Mouse (Mus musculus): Measurements from ENCODE around the gene Tbc1d19.

Tbc1d19 gene

DNA sequence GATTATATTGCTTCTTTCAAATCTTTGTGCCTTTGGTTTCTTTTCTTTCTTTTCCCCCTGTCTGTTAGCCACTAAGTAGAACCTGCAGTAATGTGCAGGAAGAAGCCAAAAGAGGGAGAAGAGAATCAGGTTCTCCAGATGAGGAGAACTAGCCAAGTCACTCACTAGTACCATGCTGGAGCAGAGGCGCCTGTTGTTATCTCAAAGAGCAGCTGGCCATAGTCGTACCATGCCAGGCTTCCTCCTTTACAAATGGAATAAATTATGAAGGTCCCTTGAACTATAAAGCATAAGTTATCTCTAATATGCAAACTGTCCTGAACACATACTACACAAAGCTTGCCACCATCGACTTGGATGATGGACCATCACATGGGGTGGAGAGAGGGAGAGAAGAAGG lies 99.8 kb downstream of the Tbc1d19 start:
- no peak for DNase-seq (ENCODE audit: low read depth)

DNA sequence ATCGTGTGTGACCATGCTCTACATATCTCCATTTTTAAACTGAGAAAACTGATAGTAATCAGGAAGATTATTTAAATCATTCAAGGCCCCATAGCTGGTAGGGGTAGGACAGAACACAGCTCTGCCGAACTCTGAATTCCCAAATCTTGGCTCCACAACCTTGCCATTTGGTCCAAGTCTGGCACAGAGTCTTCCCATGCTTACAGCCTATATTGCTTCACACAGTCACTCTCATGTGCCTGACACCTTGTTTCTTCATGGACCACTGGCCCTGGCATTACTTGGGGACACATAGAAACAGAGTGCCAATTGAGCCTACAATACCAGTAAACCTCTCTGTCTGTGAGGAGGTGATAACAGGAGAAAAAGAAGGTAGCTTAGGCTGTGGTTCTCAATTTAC lies 111.0 kb downstream of the Tbc1d19 start:
- DNase-seq (ENCODE audit: low read depth), result no peak

DNA sequence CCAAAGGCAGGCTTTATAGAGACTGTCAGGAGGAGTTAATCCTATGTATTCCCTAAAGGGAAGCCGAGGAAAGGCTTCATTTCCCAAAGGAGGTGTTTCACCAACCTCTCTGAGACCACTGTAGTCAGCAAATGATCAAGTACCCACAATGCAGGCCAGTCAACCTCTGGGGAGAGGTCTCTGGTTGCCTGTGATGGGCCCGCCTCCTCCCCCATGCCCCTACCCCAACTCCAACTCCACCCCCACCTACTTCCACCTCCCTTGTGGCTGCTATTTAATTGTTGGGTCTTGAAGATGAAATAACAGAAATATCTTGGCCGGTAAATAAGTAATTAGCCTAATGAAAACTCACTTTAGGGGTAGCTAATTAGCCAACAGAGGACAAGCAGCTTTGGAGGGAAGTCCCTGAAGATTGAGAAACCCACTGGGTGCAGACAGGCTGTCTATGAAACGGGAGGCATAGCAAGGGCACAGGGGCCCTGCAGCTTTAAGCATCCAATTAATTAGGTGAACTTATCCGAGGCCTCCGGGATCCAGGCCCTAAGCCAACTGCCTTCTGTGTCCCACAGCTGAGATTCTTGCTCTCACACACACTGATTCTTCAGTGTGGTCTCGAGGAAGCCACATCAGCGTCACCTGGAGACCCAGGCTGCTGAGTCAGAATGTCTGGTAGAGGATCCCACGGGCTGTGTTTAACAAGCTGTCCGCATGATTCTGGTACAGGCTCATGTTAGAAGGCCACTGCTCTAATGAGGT lies 112.9 kb downstream of the Tbc1d19 start:
- DNase-seq (ENCODE audit: low read depth), result no peak

DNA sequence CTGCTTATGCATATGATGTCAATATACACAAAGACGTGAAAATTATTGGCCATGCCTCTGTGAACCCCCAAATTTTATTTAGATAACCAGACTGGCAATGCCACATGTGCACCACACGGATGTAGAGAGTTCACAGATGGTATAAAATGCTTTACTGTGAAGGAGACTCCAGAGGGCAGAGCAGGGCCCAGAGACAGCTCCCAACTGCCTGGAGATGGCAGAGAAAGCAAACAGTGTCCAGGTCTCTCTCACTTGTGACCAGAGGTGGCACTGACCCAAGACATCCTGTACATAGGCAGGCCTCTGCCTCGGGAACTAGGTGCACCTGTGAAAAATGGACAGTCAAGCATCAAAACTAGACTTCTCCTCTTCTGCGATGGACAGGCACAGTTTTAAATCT lies 114.6 kb downstream of the Tbc1d19 start:
- DNase-seq (ENCODE audit: low read depth), result peak; percentile 65

DNA sequence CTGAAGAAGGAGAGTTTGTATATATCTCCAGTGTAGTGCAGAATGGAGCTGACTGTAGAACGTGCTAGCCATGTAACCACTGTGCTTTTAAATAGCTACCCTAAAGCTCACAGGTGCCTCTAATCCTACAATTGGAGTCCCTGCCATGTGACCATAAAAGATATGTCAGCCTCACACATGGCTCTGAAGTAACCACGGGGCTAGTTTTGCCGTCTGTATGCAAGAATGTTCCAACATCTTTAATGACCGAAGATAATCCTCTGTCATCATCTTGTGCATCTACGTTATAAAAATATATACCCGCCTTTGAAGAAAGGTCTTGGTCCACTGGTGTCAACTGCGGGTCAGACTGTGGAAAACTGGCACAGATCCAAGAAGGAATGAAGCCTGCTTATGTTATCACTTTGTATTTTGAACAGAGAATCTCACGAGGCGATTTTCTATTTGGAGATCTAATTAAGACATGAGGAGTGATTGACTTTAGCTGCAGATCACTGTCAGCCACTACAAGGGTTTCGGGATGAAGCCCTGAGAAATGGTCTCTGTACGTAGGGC lies 117.0 kb downstream of the Tbc1d19 start:
- no peak for DNase-seq (ENCODE audit: low read depth)

DNA sequence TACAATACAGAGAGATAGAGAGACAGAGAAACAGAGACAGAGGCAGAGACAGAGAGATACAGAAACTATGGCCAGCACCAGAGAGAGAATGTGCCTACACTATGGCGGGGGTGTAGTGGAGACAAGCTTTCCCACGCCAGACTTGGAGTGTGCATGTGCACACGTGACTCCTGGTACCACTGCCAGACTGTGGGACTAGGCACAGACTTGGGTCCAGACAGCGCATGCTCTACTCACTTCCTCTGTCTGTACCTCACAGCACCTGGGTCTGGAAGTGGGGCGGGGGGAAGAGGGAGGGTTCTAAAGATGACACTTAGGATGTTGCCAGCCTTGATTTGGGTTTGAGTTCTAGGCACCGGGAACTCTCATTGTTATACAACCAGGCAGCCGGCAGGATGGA lies 118.5 kb downstream of the Tbc1d19 start:
- DNase-seq (ENCODE audit: low read depth), result no peak

DNA sequence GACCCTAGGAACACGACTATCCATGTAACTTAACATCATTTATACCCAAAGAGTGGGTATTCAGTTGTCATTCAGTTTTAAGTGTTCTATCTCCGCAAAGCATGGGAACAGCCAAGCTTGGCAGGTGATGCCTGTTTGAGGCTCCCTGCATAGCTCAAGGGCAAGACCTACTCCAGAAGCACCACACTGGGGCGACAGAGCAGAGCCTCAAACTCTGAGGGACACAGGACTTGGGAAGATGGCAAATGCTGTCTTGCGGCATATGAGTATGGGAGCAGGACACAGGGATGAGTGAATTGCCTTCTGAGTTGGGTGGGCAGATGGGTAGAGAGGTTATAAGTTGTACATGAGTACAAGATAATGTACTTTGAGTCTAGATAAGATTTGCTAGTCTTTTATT lies 119.1 kb downstream of the Tbc1d19 start:
- no peak for DNase-seq (ENCODE audit: low read depth)

DNA sequence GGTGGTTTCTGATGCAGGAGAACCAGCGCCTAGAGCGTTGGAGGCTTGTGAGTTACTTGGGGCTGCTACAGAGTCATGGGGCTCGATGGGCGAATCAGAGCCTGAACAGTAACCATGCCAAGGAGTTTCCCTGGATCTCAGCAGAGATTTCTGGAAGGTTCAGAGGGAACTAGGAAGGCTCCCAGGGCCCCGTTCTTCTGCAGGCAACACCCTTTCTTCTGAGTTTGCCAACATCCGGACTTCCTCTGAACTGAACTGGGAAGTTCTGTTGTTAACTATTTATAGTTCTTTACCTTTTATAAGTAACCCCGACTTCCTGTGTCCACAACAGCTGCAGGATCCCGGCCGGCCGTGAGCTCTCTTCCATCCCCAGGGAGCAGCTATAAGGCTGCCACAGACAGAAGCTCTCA lies 119.8 kb downstream of the Tbc1d19 start:
- DNase-seq (ENCODE audit: low read depth), result no peak

DNA sequence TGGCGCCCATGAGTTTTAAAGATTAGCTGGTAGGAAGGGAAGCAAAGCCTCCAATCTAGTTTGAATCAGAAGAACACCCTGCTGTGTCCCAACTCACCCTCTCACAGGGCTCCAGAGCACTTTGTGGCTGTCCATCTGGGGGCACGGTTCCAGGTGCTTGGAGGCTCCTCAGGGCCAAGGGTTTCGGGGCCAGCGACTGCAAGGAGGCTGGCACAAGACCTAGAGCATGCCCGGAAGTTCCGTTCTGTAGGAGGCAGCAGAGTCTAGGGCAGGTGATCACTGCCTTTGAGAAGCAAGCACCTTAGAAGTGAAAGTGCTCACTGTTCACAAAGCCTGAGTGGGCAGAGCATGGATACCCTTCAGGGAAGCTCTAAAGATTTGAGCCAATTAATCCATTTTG lies 120.4 kb downstream of the Tbc1d19 start:
- DNase-seq (ENCODE audit: low read depth), result no peak

DNA sequence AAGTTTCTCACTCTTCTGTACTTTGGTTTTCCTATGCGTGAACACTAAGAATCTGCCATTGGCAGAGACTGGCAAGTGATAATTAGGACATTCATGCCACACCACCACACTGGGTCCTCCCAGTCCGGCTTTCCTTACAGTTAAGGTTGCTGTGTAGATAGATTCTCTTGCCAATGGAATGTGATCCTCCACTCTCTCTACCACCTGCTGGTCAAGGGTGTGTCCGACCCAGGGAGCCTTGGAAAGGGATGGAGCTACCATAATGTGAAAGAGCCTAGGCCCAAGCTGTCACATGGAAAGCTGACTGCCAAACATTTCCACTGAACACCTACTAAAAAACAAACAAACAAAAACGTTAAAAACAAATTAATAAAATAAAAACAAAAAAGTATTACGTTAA lies 121.6 kb downstream of the Tbc1d19 start:
- DNase-seq (ENCODE audit: low read depth), result no peak

DNA sequence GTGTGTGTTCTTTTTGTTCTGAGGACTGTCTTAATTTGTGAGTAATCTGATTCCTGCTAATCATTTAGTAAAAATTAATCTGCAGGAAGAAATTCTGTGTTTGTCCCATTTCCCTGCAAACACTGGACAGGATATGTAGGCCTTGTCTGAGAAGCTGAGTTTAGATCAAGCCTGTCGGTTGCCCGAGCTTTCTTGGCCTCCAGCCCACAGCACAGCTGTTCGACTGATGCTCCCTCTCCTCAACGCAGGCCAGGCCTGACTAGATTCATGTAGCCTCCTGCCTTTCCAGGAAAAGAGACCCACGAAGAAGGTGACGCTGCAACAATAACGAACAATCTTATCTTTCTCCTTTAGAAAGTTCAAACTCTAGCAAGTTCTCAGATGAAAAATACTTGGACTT lies 124.2 kb downstream of the Tbc1d19 start:
- DNase-seq (ENCODE audit: low read depth), result no peak

DNA sequence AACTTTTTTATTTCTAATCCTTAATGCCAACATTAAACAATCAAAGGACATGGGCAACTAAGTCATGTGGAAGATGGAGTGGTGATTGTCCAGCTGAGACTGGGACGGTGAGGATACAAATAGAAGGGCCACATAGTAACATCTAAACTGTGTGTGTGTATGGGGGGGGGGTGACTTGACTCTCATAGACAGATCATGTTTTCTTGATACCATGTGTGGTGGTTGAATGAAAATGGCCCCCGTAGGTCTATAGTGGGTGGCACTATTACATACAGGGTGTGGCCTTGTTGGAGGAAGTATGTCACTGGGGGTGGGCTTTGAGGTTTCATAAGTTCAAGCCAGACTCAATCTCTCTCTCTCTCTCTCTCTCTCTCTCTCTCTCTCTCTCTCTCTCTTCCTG lies 124.6 kb downstream of the Tbc1d19 start:
- DNase-seq (ENCODE audit: low read depth), result no peak

DNA sequence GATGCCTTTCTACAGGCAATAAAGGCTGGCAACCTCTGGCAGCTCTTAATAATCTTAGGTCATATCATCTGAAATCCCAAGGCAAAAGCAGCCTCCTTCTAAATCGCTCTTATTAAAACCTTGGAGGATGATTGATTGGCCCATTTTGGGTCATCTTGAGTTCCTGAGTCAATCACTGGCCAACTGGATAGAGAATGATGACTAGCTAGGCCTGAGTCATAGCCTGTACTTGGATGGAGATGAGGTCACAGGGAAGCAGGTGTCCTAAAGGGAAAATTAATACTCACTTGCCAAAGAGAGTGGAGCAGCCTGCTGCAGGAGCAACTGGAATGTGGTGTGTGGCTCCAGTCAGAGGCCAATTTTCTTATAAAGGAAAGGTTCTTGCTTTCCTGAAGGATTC lies 125.4 kb downstream of the Tbc1d19 start:
- DNase-seq (ENCODE audit: low read depth), result no peak

DNA sequence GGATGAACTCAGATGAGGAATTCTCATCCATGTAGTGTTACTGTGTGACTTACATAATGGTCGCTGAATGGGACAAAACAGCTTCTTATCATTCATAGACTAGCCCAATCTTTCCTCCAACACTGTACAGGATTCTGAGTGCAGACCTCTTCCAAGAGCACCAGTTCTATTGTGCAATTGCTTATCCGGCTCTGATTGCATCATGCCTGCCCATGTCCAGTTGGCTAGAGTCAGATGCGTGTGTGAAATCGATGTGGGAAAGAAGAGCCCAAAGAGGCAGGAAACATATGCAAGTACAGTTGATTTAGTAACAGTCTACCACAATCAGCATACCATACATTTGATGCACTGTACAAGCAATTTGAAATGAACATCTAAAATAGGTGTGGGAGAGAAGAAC lies 127.8 kb downstream of the Tbc1d19 start:
- DNase-seq (ENCODE audit: low read depth), result peak; percentile 97

DNA sequence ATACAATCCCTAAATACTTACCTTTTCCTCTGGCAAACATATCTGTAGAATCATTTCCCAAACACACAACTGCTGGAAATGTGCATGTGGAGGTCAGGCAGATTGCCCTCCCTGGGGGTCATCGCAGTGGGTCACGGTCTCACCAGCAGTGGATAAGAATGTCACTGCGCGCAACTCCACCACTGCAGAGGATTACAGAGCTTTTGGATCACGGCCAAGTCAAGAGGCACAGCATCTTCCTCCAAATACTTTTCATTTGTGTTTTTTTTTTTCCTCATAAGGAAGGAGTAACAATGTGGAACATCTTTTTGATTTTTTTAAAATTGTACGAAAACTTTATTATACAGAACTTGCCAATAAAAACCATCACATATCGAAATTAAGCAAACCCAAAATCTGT lies 129.6 kb downstream of the Tbc1d19 start:
- no peak for DNase-seq (ENCODE audit: low read depth)

DNA sequence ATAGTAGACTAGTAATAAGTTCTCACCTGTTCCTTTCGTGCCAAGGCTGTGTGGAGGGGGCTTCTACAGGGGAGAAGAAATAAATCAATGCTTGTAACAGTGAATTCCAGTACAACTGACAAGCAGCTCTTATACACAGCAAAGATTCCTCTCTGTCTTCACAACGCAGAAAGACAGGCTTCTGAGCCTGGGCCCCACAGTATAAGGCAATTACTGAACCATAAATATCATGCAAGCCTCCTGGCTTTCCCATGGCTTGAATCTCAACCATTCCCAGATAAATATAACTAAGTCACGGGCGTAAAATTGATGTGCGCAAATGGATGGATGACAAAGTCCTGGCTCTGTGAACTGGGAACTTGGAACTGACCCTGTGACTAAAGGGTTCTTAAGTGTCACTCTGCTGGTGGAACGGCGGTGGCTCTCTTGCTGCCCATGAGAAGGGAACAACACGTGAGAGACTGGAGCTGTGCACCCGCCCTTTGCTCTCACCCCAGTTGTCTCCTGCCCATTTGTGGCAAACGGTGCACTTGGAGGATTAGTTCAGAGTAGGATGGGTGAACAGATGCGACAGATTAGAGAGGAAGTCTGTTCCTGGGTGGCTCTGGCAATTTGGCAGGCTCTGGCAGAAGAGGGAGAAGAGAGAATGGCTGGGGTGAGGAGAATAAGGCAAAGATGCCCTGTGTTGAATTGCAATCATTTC lies 132.1 kb downstream of the Tbc1d19 start:
- no peak for DNase-seq (ENCODE audit: low read depth)

DNA sequence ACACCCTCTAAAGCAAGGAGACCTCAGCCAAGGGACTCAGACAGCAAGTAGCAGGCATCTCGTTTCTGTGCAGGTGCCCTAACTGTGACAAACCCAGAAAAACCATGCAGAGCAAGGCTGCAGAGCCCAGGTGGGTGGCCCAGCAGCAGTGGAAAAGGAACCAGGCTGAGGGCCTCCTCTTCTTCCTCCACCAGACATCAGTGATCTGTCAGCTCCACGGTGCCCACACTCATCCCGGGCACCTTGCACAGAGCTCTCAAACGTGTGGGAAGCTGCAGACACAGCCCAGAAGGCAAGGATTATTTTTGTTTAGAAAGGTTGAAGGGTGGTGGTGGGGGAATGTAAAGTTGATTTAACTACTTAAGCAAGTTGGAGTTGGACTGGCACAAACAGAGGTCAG lies 132.9 kb downstream of the Tbc1d19 start:
- DNase-seq (ENCODE audit: low read depth), result no peak

DNA sequence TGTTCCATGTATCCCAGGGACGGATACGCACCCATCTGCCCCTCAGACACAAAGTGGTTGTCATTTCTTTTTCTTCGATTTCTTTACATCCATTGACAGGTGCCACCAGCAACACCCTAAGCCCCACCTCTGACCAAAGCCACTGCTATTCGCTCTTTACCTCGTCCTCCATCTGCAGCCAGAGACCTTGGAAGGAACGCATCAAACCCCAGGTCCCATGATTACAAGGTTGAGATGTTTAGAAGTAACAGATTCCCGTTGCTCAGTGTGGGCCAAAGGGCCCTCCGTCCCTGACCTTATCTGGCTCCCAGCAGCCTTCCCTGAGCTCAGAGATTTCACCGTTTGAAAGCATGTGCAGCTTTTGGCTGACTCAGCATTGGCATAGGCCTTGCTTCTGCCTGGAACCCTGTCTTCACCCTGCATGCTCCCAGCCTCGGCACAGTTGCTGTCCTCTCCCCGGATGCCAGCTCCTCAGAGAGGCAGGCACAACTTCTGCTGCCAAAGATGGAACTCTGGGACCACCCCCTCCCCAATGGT lies 134.0 kb downstream of the Tbc1d19 start:
- no peak for DNase-seq (ENCODE audit: low read depth)

DNA sequence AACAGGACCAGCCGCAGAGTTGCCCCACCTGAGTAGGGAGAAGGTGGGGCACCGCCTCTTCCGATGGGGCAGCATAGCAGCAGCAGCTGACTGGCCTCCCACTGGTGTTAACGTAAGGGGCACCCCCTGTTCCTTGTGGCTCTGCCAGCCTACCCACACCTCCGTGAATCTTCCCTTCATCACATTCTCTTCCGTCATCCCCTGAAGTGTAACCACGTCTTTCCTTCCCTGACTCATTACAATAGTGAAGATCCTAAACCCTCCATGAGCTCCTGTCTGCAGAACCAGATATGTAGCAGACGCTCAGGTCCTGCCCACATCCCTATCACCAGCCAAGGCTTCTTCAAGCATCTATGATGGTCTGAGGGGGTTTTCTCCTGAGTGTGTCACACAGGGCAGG lies 137.3 kb downstream of the Tbc1d19 start:
- DNase-seq (ENCODE audit: low read depth), result no peak

DNA sequence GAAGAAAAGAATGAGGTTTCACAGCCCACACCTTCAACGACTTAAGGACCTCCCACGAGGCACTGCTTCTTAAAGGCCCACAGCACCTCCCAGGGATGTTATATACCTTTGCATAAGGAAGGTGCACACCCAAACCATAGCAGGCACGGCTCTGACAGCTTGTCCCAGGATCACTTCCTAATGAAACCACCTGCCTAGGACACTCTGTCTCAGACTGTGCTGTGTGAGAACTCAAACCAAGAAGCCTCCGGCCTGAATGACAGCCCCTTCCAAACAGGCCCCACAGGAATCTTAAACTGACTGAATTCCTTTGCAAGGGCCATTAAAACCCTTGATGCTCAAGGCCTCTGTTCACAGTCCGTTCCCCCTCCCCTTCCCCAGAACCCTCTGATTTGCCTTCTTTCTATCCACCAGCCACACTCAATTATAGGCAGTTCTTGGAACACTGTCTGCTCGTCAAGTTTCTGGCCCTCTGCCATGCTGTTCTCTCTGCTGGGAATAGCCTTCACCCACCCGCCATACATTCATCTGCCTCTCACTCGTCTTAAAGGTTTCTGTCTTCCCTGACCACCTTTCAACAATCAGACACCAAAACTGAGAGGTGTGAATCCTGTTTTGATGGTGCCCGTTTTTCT lies 138.3 kb downstream of the Tbc1d19 start:
- DNase-seq (ENCODE audit: low read depth), result no peak

DNA sequence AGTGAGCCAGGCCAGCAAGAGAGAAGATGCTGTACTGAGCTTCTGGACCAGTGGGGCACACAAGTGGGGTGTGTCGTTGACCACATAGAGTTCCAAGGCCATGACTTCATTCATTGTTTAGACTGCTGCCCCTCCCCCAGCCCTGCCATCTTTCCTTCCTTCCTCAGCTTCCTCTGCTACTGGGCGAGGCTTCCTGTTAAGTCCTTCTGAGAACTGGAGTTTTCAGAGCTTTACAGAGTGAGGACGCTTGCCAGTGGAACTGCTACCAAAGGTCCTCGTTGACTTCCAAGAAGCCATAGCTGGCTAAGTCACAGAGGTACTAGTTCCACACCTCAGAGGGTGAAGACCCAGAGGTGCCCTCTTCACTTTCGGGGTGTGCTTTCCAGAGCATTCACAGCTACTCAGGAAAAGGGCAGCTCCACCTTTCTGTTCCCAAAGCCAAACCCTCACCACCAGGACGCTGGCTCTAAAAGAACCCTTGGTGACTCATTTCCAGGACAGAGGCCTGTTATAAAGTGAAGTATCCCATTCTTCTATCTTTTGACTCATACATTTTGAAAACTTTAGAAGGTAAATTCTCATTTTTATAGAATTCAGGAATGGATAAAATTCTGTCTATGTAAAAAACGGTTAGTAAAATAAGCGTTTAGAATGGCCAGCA lies 139.3 kb downstream of the Tbc1d19 start:
- peak; percentile 76 for DNase-seq (ENCODE audit: low read depth)

DNA sequence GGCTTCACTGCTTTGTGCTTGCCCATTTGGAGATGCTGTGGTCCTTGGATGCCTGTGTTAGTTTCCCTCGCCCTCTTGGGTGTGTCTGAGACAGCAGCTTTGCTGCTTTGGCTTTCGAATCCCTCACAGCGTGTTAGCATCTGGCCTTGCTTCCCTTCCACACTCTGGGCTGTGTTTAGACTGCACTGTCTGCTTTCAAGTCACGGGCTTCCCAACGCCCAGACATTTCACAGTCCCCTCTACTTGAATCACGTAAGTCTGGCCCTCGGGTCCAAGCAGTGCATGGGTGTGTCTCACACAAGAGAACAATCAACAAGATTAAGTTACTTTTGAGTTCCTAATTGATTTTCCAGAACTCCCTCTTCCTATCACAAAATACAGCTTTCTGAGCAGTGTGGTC lies 140.8 kb downstream of the Tbc1d19 start:
- no peak for DNase-seq (ENCODE audit: low read depth)
